Mouse (Mus musculus) hindbrain, embryonic 15.5 days (tissue): ENCODE results near the gene Exoc4. TPM values are rescaled to one million over a fixed set of nuclear protein-coding genes. Genes with fewer than 3 reads are reported as not detected.

Experiments
- ATAC-seq: fragments of 200-750 bp; cut with Nextera tagmentation; 2 replicates; pipeline ENCODE4 v1.8.0; 2017; ENCODE audit warnings: low read depth, moderate number of reproducible peaks, moderate TSS enrichment; ENCODE audit not compliant: low FRiP score
- H3K27ac ChIP-seq: fragments of 300-500 bp; sonication (generic); replicated peaks from 2 replicates; pipeline ENCODE4 v1.5.1; 2015; ENCODE audit warnings: mild to moderate bottlenecking, inconsistent platforms
- H3K27me3 ChIP-seq: fragments of 300-500 bp; sonication (generic); 2 replicates; pipeline ENCODE4 v1.6.1; 2015; ENCODE audit warnings: control low read depth, inconsistent platforms
- H3K36me3 ChIP-seq: fragments of 300-500 bp; sonication (generic); 2 replicates; pipeline ENCODE4 v1.6.1; 2015; ENCODE audit warnings: control low read depth, inconsistent platforms
- H3K4me1 ChIP-seq: fragments of 300-500 bp; sonication (generic); replicated peaks from 2 replicates; pipeline ENCODE4 v1.6.1; 2015; ENCODE audit warnings: control low read depth, inconsistent platforms
- H3K4me2 ChIP-seq: fragments of 300-500 bp; sonication (generic); 2 replicates; pipeline ENCODE4 v1.6.1; 2015; ENCODE audit warnings: moderate library complexity, mild to moderate bottlenecking, inconsistent platforms
- H3K4me3 ChIP-seq: fragments of 300-500 bp; sonication (generic); 2 replicates; pipeline ENCODE4 v1.5.1; 2015; ENCODE audit warnings: mild to moderate bottlenecking, inconsistent platforms
- H3K9ac ChIP-seq: fragments of 300-500 bp; sonication (generic); 2 replicates; pipeline ENCODE4 v1.6.1; 2015; ENCODE audit warnings: inconsistent platforms
- H3K9me3 ChIP-seq: fragments of 300-500 bp; sonication (generic); 2 replicates; pipeline ENCODE4 v1.6.1; 2016; ENCODE audit warnings: control low read depth, inconsistent platforms
- WGBS: fragments of 180-500 bp; shearing (Covaris S2); methylation state at CpG from one replicate; pipeline ENCODE4 v1.1.7; 2015; 5-methylcytosine and 5-hydroxymethylcytosine counted together
- polyA plus RNA-seq: library from polyadenylated mRNA; unstranded; fragments of >200 nt; fragmentation: Nextera tagmentation; extraction: Ambion mirVana; gene quantifications from 2 replicates; pipeline ENCODE4 v1.2.1, GENCODE M21; 2015

Exoc4 gene
- polyA plus RNA-seq, 1 experiment from 2014 or later, result 49.6 TPM

- Histone ChIP-seq H3K36me3 (0 out of 2 replicates have a peak, but pooled peaks cover 8% of the 10 kb centered on the region), H3K4me2 (no peak overlapping the region), H3K4me3 (no peak overlapping the region), H3K27ac (no peak overlapping the region), H3K27me3 (no peaks in the 10 kb centered on the region), H3K9ac (no peak overlapping the region), H3K4me1 (peaks cover 7% of the 10 kb centered on the region), H3K9me3 (no peaks in the 10 kb centered on the region)
- no peak for ATAC-seq
- 61% methylated on average over 5 of the region's 5 CpGs for WGBS
These were observed 15.1 kb downstream of the Exoc4 start for GRCm38 (mm10) chr6:33263950-33264349.

- no peak overlapping the region for H3K4me3 ChIP-seq
- no peaks in the 10 kb centered on the region for H3K27me3 ChIP-seq
These were observed 15.5 kb downstream of the Exoc4 start for GRCm38 (mm10) chr6:33264388-33264787.

DNA sequence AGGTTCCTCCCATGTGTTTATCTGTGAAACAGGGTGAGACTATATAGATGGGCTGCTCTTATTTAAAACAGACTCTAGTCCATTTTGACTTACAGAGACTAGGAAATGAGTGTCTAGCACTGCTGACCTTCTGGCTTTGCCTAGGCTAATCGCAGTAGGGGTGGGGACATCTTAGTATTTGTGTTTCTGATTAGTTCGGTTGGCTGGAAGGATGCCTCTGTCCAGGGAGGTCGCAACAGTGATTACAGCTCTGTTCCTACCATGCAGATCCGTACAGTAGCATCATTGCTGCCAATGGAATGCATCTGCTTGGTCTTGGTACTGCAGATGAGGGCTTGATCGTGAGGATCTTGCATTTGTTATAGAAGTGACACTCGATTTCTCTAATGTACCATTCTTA lies 18.7 kb downstream of the Exoc4 start:
- no peak overlapping the region for H3K27ac ChIP-seq
- no peak for ATAC-seq

More at GRCm38 (mm10) chr6:33264388-33264787, 15.5 kb downstream of the Exoc4 start:
- peaks cover 7% of the 10 kb centered on the region for H3K4me1 ChIP-seq
- no peak overlapping the region for H3K27ac ChIP-seq
- H3K4me2 ChIP-seq, result no peak overlapping the region
- ATAC-seq, result no peak
- H3K9ac ChIP-seq, result no peak overlapping the region
- no peaks in the 10 kb centered on the region for H3K9me3 ChIP-seq
- 0 out of 2 replicates have a peak, but pooled peaks cover 10% of the 10 kb centered on the region for H3K36me3 ChIP-seq
- 76% methylated on average over 2 of the region's 2 CpGs for WGBS

DNA sequence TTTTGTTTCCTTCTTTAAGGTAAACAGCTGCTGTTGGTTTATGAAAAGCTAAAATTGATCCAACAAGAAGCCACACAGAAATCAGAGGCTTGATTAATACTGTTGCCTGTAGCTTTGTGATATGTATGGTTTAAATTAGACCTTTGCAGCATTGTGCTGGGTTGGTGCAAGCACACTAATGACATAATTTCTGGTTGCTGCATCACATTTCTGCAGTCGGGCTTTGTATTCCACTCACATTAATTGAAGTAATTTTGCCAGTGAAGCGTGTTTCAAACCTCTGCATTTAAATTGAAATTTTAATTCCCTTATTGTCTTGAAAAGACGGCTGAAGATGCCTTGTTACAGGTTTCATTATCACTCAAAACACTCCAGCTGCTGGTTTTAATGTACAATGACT lies 34.6 kb downstream of the Exoc4 start:
- Histone ChIP-seq H3K36me3 (no peaks in the 10 kb centered on the region), H3K4me2 (no peak overlapping the region), H3K4me1 (peaks cover 15% of the 10 kb centered on the region), H3K9ac (no peak overlapping the region), H3K9me3 (no peaks in the 10 kb centered on the region), H3K4me3 (no peak overlapping the region), H3K27ac (peak overlapping the region; percentile 69), H3K27me3 (no peaks in the 10 kb centered on the region)
- 34% methylated on average over 3 of the region's 3 CpGs for WGBS
- ATAC-seq, result no peak

More for the DNA sequence above, 18.7 kb downstream of the Exoc4 start:
- Histone ChIP-seq H3K27me3 (no peaks in the 10 kb centered on the region), H3K4me2 (no peak overlapping the region), H3K4me3 (no peak overlapping the region), H3K9me3 (no peaks in the 10 kb centered on the region), H3K4me1 (peaks cover 7% of the 10 kb centered on the region), H3K9ac (no peak overlapping the region), H3K36me3 (0 out of 2 replicates have a peak, but pooled peaks cover 10% of the 10 kb centered on the region)
- 90% methylated on average over 6 of the region's 6 CpGs for WGBS

DNA sequence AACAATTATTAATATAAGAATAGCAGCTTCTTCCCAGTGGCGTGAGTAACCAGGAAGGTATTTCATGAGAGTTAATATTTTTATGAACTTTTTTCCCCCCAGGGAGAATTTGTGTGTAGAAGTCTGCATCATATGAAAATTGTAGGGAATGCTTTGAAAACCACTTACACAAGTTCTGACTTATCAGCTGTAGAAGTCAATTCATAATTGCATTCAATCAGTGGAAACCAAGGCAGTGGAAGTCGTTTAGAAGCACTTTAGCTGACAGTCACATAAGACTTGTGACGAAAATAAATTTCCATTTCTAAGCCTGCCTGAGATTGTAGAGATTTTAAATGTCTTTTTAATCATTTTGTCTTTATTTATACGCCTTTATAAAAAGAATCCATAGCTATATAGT lies 35.1 kb downstream of the Exoc4 start:
- Histone ChIP-seq H3K4me1 (peaks cover 15% of the 10 kb centered on the region), H3K9ac (no peak overlapping the region), H3K4me2 (no peak overlapping the region), H3K4me3 (no peak overlapping the region), H3K27ac (peak overlapping the region; percentile 69; the same call in 1 of the 2 replicates), H3K9me3 (no peaks in the 10 kb centered on the region), H3K36me3 (no peaks in the 10 kb centered on the region), H3K27me3 (no peaks in the 10 kb centered on the region)
- 55% methylated on average over 4 of the region's 4 CpGs for WGBS
- no peak for ATAC-seq

DNA sequence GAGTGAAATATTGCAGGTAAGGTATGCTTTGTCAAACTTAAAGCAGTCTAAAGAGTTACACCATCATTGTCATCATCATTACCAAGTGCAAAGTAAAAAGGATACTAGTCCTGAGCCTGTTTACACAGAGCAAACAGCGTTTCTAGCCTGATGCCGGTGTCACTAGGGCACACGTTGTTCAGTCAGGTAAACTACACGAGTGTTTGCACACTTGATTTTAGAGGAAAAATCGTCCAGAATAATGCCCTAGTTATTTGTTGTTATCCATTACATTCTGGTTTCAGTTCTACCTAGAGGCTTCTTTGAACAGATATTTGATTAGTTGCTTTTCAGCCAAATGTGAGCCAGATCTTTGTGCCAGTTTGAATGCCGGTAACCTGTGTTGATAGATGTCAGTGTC lies 37.5 kb downstream of the Exoc4 start:
- ATAC-seq, result no peak
- Histone ChIP-seq H3K36me3 (no peaks in the 10 kb centered on the region), H3K27me3 (no peaks in the 10 kb centered on the region), H3K4me3 (no peak overlapping the region), H3K9ac (no peak overlapping the region), H3K4me1 (peaks cover 12% of the 10 kb centered on the region), H3K27ac (no peak overlapping the region), H3K9me3 (no peaks in the 10 kb centered on the region), H3K4me2 (no peak overlapping the region)
- WGBS, result 83% methylated on average over 6 of the region's 6 CpGs

DNA sequence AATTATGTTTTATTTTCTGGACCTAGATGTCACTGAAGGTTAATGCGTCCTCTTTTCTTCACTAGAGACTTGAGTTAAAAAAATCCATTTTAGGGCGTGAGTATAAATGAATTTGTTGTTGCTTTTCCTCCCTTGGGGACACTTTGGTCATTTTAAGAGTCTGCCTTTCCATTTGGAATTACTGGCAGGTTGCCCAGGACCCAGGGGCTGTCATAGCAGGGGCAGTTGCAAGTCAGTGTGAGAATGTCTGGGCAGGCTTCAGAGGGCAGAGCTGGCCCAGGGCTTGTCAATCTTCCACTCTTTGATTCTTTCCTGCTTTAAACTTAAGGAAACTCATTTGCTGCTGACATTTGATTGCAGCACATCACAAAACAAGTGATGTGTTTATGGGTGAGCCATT lies 45.7 kb downstream of the Exoc4 start:
- ATAC-seq, result no peak
- 45% methylated on average over 2 of the region's 2 CpGs for WGBS
- Histone ChIP-seq H3K4me2 (no peak overlapping the region), H3K27me3 (no peaks in the 10 kb centered on the region), H3K9ac (no peak overlapping the region), H3K4me1 (no peaks in the 10 kb centered on the region), H3K9me3 (no peaks in the 10 kb centered on the region), H3K27ac (no peak overlapping the region), H3K36me3 (peaks cover 3% of the 10 kb centered on the region; the same call in 1 of the 2 replicates), H3K4me3 (no peak overlapping the region)

- no peak for ATAC-seq
- Histone ChIP-seq H3K4me3 (no peak overlapping the region), H3K36me3 (peaks cover 3% of the 10 kb centered on the region; the same call in 1 of the 2 replicates), H3K27ac (no peak overlapping the region), H3K4me2 (no peak overlapping the region), H3K4me1 (no peaks in the 10 kb centered on the region), H3K9ac (no peak overlapping the region), H3K9me3 (no peaks in the 10 kb centered on the region), H3K27me3 (no peaks in the 10 kb centered on the region)
- 95% methylated on average over 3 of the region's 3 CpGs for WGBS
These were observed 48.7 kb downstream of the Exoc4 start for GRCm38 (mm10) chr6:33297566-33297965.

DNA sequence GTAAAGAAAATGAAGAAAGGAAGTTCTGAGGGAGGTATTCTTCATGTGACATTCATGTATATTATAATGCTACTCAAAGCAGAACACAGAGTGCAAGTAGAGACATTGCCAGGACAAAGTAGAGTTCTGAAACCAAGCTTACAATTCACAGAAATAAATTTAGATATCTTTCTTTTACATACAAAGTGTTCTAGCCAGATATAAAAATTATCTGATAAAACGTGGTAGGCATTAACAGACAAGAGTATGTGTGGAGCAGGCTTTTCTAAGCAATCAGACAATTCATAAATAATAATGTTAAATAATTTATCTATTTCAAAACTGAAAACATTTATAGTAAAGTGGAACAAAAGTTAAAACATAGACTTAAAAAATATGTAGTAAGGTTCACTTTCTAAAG lies 49.9 kb downstream of the Exoc4 start:
- no peaks in the 10 kb centered on the region for H3K9me3 ChIP-seq
- 80% methylated on average over 1 of the region's 1 CpGs for WGBS
- no peak overlapping the region for H3K4me3 ChIP-seq
- H3K9ac ChIP-seq, result no peak overlapping the region
- H3K27ac ChIP-seq, result no peak overlapping the region
- ATAC-seq, result no peak
- peaks cover 3% of the 10 kb centered on the region; the same call in 1 of the 2 replicates for H3K36me3 ChIP-seq
- H3K4me2 ChIP-seq, result no peak overlapping the region
- H3K27me3 ChIP-seq, result no peaks in the 10 kb centered on the region
- H3K4me1 ChIP-seq, result no peaks in the 10 kb centered on the region

- Histone ChIP-seq H3K27ac (no peak overlapping the region), H3K36me3 (no peaks in the 10 kb centered on the region), H3K4me3 (no peak overlapping the region), H3K9ac (no peak overlapping the region), H3K4me2 (no peak overlapping the region), H3K4me1 (no peaks in the 10 kb centered on the region), H3K9me3 (no peaks in the 10 kb centered on the region), H3K27me3 (no peaks in the 10 kb centered on the region)
- WGBS, result 85% methylated on average over 1 of the region's 1 CpGs
- no peak for ATAC-seq
These were observed 57.1 kb downstream of the Exoc4 start for GRCm38 (mm10) chr6:33305996-33306395.

GRCm38 (mm10) chr6:33308646-33309045 lies 59.8 kb downstream of the Exoc4 start:
- H3K36me3 ChIP-seq, result no peaks in the 10 kb centered on the region
- H3K27me3 ChIP-seq, result no peaks in the 10 kb centered on the region
- ATAC-seq, result no peak
- WGBS, result 73% methylated on average over 2 of the region's 2 CpGs
- H3K4me3 ChIP-seq, result no peak overlapping the region
- H3K9me3 ChIP-seq, result no peaks in the 10 kb centered on the region
- H3K4me2 ChIP-seq, result no peak overlapping the region
- H3K4me1 ChIP-seq, result no peaks in the 10 kb centered on the region
- no peak overlapping the region for H3K9ac ChIP-seq
- H3K27ac ChIP-seq, result no peak overlapping the region

GRCm38 (mm10) chr6:33310486-33310885 lies 61.6 kb downstream of the Exoc4 start:
- H3K4me1 ChIP-seq, result no peaks in the 10 kb centered on the region
- WGBS, result 76% methylated on average over 1 of the region's 1 CpGs
- H3K4me2 ChIP-seq, result no peak overlapping the region

DNA sequence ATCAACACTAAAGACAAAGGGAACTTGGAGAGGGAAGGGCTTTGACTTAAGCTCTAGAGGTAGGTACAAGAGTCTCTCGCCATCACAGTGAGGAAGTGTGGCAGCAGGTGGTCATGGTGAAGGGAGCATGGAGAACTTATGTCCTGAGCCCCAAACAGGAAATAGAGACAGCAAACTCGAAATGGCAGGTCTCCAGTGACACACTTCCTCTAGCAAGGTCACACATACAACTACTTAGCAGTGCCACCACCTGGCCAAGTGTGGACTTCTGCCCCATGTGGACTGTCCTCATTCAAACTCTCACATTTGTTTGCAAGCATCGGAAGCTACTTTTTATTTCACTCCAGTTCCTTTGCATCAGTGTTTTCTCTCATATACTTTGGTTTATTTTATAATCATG lies 74.0 kb downstream of the Exoc4 start:
- H3K9ac ChIP-seq, result no peak overlapping the region
- no peaks in the 10 kb centered on the region for H3K4me1 ChIP-seq
- no peak overlapping the region for H3K4me2 ChIP-seq
- H3K27me3 ChIP-seq, result no peaks in the 10 kb centered on the region
- 87% methylated on average over 3 of the region's 3 CpGs for WGBS
- H3K4me3 ChIP-seq, result no peak overlapping the region
- no peak for ATAC-seq
- no peaks in the 10 kb centered on the region for H3K36me3 ChIP-seq
- no peaks in the 10 kb centered on the region for H3K9me3 ChIP-seq
- H3K27ac ChIP-seq, result no peak overlapping the region

More at GRCm38 (mm10) chr6:33310486-33310885, 61.6 kb downstream of the Exoc4 start:
- ATAC-seq, result no peak
- Histone ChIP-seq H3K36me3 (no peaks in the 10 kb centered on the region), H3K9ac (no peak overlapping the region), H3K27ac (no peak overlapping the region), H3K27me3 (no peaks in the 10 kb centered on the region), H3K4me3 (no peak overlapping the region), H3K9me3 (no peaks in the 10 kb centered on the region)
